Mouse (Mus musculus) heart, adult 18-20 months (tissue): Measurements from ENCODE around the gene Sgpl1. TPM values are rescaled to one million over a fixed set of nuclear protein-coding genes. Genes with fewer than 3 reads are reported as not detected.
"Not testable (repeated sequence)": the region's sequence is repeated elsewhere in the genome, so short reads cannot be mapped to it uniquely, and the experiment has no call there.

Experiments
- DNase-seq, 2 experiments: peaks; one replicate each; pipeline ENCODE4 v3.0.0; 2021 to 2022; ENCODE audit warnings: mixed read lengths in 1 of 2
- total RNA-seq, 2 experiments: library from RNA; stranded (reverse); gene quantifications; 2 replicates each; pipeline ENCODE4 v1.2.3; 2021

The Sgpl1 gene
- total RNA-seq, 2 experiments from 2014 or later = 16.6 to 22.3 TPM

- DNase-seq = no peak
These were observed 8.9 kb upstream of the Sgpl1 start for GRCm38 (mm10) chr10:61156453-61156852.

DNA sequence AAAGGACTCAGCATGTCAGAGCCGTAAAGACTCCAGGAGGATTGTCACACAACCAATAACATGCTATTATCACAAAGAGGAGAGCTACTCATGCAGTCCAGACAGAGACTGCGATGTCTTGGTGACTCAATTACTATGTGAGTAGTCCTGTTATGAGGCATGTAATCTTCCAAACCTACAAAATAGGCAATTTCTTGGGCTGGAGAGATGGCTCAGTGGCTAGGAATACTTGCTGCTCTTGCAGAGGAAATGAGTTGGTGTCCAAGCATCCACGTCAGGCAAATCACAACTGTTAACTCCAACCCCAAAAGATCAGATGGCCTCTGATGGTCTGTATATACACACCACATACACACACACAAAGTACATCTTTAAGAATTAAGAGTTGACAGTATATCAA, 8.1 kb upstream of the Sgpl1 start:
- DNase-seq = no peak

- no peak for DNase-seq
These were observed 4.6 kb upstream of the Sgpl1 start for GRCm38 (mm10) chr10:61152131-61152530.

DNA sequence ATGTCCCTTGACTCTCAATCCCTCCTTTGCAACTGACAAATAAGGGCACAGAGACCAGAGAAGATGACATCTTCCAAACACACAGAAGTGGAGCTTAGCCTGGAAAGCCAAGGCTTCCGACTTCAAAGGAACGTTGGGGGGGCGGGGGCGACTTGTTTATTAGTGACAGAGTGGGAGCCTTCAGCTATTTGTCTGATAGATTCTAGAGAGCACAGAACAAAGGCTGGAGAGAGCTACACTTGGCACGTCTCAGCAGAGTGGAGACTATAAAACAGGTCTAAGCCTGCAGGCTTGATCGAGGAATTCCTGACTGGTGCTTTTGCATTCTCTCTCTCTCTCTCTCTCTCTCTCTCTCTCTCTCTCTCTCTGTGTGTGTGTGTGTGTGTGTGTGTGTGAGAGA, 3.1 kb upstream of the Sgpl1 start:
- no peak for DNase-seq

GRCm38 (mm10) chr10:61149476-61149875, 2.0 kb upstream of the Sgpl1 start:
- DNase-seq = no peak

- DNase-seq = peak; percentile 18 to 31
These were observed 721 bp downstream of the Sgpl1 start for GRCm38 (mm10) chr10:61146807-61147156.

DNA sequence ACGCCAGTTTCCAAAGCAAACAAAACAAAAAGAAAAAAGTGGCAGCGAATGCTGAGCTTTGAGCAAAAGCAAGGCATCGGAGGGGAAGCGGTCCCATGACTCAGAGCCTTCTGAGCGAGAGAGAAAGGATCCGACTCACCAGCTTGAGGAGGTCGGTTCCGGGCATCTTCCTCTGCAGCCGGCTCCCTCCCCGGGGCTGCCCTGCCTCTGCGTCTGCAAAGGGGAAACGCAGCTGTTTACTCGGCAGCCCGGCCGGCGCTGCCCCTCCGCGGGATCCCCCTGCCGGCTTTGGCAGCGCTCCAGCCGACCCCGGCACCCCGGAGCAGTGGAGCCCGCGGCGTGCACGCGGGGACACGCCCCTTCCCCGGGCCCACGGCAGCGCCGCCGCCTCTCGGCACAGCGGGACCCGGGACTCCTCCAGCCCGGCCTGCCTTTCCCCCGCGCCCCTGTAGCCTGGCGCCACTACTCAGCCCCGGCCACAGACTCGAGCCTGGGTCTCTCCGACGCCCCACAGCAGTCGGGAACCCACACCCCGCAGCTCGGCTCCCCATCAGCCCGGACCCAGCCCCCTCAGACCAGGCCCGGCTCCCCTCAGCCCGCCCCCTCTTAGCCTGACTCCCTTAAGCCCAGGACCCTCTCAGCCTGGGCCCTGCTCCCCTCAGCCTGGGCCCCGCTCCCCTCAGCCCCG, 1.2 kb downstream of the Sgpl1 start:
- DNase-seq = peak; percentile 48 to 68

- no peak for DNase-seq
These were observed 1.8 kb downstream of the Sgpl1 start for GRCm38 (mm10) chr10:61145766-61146118.

GRCm38 (mm10) chr10:61143343-61143742, 4.2 kb downstream of the Sgpl1 start:
- DNase-seq = no peak

DNA sequence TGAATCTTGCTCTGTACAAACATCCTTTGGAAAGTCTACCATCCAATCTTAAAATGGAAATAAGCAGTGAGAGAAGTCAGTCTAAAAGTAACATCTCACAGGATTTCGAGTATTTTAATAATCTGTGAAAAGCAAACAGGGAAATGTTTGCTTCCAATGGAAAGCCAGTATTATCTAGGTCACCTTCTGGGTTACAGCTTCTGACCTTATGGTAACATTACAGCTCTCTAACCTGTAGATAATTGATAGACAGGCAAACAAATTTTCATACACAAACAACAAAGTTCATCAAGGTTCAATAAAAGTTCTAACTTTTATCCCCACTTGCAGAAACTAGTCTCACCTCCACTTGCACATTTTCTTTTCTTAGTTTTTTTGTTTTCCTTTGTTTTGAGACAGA, 9.9 kb downstream of the Sgpl1 start:
- no peak for DNase-seq

- DNase-seq = no peak
These were observed 12.2 kb downstream of the Sgpl1 start for GRCm38 (mm10) chr10:61135226-61135839.

- DNase-seq = no peak
These were observed 13.5 kb downstream of the Sgpl1 start for GRCm38 (mm10) chr10:61134041-61134440.

GRCm38 (mm10) chr10:61130959-61131358, 16.5 kb downstream of the Sgpl1 start:
- DNase-seq = no peak

DNA sequence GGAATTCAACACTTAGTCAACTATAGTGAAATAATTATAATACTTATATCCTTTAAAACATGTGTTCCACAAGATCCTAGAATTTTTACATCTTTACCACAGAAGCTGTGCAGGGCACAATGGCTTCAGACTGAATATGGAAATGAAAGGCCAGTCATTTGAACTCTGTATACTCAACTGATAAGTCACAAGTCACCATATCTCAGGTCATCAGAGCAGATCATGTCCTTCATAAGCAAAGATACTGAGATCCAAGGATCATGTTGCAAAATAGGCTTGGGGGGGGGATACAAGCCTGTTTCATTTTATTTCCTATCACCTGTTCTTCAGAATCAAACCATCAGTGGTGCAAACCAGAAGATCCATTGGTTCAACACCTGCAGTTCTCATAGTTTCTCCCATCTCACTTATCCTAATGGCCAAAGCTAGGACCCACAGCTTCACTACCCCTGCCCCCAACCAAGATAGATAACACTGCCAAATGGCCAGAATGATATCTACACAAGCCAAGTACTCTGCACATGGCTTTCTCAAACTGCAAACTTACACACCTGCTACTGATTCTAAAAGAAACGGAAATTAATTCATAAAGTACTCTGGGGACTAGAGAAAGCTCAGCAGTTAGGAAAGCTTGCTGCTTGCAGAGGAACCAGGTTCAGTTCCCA, 18.7 kb downstream of the Sgpl1 start:
- DNase-seq = no peak

DNA sequence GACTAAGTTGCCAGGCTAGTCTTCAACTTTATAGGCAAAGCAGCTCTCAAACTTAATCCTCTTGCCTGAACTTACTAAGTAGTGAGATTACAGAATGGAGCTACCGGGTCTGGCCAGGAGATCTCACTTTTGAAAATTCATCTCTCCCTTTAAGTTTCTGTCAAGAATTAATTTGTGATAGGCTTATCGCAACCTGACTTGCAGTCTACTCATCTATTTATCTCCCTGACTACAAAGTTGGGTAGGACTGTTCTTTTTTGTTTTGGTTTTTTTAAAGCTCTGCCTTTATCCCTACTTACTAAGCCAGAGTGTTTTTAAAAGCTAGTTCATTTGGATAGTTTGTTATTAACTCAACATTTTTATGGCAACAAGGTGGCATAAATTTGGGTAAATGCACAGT, 23.0 kb downstream of the Sgpl1 start:
- no peak for DNase-seq

DNA sequence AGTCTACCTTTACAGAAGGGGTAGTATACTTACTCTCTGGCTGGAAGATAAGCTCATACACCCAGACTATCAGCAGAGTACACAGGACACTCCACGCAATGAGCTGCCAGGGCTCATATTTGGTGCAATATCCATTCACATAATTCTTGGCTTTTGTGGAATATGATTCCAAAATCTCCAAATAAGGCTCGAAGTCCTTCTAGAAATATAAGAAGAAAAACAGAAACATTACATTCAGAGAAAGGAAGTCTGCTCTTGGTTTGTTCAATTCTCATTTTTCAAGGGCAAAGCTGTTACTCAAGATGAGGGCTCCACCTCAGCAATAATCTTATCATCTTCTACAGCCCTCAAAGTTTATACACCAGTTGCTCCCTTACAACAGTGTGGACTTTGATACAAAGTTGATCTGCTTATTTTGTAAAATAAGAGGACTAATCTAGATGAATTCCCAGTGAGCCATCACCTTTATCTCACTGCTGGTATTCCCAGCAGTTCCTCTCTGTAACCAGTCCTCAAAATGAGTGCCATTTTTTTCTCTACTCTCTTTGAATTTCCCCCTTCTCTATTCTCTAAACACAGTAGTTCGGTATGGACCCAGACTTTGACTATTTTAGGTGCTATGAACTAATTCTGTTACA, 24.1 kb downstream of the Sgpl1 start:
- no peak for DNase-seq

GRCm38 (mm10) chr10:61121732-61122131, 25.8 kb downstream of the Sgpl1 start:
- DNase-seq = not testable (repeated sequence)

DNA sequence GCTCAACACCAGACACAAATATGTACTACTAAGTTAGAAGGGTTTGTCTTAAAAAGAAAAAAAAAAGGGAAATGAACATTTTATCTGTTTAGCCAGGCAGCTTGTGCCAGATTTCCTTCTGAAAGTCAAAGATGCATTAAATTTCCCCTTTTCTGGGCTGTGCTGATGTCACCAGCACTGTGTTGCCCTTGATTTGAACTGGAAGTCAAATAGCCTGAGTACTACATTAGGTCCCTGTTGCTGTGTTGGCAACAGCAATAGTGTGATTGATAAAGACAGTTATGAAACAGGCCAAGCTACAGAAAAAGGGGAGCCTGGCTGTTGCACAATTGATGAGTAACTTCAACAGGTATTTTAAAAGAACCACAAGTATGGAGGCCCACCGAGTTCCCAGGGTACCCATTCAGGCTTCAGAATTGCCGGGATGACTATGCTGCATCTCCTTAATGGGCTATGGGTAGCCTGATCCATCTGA, 33.2 kb downstream of the Sgpl1 start:
- peak in 1 of 2 experiments; percentile 11 for DNase-seq

- no peak for DNase-seq
These were observed 43.9 kb downstream of the Sgpl1 start for GRCm38 (mm10) chr10:61103564-61104114.

DNA sequence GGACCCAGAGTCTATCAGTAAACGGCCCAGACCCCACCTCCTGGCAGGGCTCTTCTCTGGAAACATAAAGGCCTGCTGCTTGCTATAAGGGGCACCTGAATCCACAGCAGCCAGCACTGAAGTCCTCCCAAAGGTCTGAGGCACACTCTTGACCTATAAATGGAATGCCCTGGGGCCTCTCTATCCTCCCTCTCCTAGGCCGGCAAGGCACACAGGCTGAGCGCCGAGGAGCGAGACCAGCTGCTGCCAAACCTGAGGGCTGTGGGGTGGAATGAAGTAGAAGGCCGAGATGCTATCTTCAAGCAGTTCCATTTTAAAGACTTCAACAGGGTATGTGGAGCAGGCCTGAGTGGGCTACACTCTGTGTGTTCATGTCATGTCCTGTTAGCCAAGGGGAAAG, 55.6 kb downstream of the Sgpl1 start:
- no peak for DNase-seq

DNA sequence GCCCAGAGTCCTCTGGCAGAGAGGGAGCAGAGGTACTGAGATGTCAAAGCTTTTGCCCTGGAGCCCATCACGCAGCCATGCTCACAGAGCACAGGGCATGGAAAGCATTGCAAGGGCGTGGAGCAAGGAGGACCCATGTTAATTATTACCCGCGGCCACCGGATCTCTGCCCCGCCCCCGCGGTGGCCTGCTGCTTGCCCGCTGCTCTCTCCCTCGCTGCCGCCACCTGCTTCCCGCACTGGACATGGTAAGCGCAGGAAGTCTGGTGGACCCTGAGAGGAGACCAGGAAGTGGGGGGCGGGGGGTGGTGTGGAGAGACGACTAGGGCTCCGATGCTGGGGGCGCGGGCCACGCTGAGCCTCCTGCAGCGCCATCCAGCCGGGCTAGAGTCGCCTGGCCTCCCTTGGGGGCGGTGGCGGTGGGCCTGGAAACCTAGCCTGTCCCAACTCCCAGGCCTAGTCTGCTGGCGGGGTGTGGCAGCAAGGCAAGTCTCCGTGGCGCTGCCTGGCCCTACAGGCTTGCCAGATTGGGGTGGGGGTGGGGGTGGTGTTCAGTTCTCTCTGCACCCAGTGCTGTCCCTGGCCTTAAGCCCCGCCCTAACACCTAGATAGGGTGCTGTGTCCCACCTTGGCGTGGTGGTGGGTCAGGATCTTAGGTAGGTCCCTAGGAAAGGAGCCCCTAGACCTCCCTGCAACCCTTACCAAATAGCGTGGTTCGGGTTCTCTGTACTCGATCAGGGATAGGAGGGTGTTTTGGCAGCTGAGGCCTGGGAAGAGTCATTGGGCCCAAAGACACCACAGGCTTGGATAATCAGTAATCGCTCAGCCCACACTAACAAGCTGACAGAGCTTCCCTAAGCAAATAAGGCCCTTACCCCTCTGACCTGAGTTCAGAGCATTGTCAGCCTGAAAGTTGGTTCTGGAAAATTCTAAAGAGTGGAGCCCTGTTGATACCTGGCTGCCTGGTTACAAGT, 58.0 kb downstream of the Sgpl1 start, which contains the start of gene Pcbd1:
Gene Pcbd1 (plus strand): TSS at position 162 of the 973 bp plus-strand sequence.
- DNase-seq = peak in 1 of 2 experiments; percentile 9
